Mouse (Mus musculus) thymus, postnatal 25 days (tissue): ENCODE data around the gene Pcyt1b.

ENCODE experiments used
- DNase-seq: peaks from one replicate; pipeline ENCODE4 v3.0.0; 2022

Gene Pcyt1b

DNA sequence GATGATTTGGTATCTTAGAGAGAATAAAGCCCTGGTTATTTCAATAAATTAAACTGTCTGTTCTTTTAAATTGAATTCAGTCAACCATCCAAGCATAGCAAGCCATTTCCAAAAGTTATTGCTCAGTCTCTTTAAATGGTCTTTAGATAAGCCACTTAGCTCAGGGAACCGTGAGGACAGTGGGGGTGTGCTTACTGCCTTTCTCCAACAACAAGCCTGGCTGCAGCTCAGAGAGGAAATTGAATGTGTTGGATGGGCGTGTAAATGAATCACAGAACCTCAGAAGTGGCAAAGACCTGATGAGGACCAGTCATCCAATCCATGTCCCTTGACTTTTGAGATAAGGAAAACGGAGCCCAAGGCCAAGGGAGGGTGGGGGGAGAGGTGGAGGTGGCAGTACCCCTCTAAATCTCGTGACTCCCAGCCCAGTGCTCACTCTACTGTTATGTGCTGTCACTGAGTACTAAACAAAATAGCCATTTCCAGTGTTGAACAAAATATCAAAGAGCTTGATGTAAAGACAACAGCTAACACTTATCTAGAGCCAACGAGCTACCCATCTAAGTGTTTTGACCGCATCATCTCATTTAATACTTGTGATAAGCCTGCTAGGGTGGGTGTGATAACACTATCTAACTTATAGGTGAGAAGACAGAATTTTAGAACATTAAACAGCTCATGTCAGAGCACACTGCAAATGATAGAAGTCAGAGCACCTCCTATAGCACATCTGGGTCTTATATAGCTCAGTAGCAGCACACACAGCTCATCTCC lies 78.5 kb downstream of the Pcyt1b start:
- no peak for DNase-seq

DNA sequence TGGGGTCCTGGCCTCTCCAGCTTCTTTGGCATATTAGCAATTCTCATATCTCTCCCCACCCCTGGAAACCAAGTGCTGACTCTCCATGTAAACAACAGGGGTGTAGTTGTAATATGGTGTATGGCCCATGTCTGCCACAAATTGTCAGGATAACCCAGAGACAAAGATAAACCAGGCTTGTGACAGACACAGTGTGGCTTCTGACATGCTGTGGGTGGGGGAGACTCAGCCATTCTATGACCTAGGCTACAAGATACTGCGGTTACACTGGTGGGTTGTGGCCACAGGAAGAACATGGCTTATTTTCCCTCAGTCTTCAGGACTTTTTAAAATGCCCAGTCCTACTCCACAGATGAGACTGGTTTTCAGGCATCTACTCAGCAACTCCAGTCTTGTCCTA lies 94.5 kb downstream of the Pcyt1b start:
- DNase-seq: no peak

DNA sequence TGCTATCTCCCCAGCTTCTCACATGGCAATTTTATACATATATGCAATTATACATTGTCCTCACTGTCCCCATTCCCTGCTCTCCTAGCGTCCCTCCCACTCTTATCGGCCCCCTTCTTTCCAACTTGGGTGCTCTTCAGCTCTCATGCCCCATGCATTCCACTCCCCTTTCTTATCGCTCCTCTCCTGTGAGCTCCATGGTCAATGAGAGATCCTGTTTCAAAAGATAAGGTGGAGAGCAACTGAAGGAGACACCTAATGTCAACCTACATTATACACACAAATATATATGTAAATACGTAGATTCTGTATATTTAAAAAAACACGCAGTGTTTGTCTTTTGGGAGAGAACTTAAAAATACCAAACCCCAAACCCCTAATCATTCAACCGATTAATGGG lies 95.9 kb downstream of the Pcyt1b start:
- no peak for DNase-seq

DNA sequence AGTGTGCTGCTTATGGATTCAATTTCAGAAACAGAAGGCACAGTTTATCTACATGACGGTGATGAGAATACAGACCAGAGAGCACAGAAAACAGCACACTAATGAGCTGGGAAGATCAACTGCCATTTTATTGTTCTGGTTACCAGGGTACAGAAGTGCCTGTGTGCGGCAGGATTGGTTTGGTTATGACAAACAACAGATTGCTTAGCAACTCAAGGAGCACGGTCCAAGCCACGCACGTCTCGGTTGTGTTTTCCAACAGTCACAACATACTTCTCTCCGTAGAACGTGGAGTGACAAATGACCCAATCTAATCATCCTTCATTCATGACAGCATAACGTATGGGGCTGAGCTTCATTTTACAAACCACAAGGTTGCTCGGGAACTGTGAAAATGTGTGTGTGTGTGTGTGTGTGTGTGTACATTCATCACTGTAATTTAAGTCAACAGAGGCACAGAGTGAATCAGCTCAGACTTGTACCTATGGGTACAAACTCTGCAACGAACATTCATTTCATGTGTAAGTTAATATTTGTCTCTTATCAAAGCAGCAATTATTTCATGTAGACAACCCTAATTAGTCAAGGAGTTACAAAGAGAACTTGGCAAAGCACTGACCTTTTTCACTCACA lies 100.7 kb downstream of the Pcyt1b start:
- DNase-seq: no peak

DNA sequence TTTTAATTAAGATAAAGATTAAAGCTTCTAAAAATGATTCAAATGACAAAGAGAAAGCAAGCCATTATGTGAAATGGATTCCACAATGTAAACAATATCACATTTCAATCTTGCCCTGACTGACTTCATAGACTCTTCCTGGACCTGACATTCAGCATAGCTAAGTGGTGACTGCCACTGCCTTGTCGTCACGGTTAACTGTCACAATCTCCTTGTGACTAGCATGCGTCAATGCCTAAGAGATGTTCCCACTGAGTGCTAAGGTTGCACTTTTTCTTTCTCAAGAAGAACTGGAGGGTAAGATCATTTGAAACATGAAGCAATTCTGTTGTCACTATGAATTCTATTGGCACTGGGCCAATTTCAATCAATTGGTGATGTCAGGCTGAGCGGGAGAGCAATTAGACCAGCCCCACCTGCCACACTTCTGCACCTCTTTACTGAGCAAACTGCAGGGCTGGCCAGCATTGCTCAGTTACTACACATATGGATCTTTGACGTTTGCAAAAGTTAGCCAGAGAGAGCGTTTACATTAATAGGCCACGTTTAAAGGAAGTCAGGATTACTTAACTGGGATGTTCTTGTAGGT lies 102.3 kb downstream of the Pcyt1b start:
- no peak for DNase-seq

DNA sequence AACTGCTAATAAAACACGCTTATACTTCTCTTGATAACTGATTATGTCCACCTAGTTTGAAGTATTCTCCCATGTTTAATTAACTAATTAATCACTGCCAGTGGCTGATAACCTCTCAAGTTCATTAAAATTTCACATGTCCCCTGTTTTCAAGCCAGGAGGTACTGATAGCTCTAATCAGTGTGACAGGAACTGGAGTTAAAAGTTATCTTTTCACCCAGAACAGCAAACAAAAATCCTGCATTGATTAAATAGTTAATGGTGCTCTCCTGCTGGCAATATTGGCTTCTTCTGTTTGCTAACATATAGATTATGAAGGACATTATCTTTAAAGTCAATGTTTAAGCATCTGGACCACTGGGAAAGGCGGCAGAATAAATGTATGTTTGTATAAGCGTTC lies 106.1 kb downstream of the Pcyt1b start:
- DNase-seq: no peak

DNA sequence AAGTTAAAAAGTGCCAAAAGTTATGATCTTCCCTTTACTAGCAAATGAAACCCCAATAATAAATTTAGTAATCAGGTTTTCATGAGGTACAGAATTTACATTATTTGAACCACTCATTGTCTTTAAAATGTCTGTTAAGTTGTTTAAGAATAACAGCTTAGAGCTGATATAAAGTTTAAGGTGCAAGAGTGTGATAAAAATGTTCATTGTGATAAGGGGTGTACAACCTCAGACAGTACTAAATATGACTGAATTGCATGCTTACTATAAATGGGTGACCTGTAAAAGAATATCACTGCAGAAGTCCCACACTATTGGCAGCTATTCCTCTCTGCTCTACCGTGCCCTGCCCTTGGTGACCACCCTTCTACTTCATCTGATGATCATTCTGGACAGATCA lies 134.9 kb downstream of the Pcyt1b start:
- no peak for DNase-seq

DNA sequence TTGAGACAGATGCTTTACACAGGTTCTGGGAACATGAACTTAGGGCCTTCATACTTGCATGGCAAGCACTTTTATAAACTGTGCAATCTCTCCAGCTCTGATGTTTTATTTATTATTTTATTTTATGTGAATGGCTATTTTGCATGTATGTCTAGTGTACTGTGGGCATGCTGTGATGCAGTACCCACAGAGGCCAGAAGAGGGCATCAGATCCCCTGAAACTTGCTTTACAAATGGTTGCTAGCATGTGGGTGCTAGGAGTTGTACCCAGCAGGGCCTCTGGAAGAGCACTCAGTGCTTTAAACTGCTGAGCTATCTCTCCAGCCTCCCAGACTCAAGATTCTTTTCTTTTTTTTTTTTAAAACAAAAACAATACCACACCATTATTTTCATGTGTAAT lies 138.5 kb downstream of the Pcyt1b start:
- peak; percentile 59 for DNase-seq
